In genomic region chr5:71654056-71654455, GRCm38 (mm10) we compare ENCODE assay signal across 19 mouse cellular contexts. TPM values are rescaled to one million over a fixed set of nuclear protein-coding genes. Genes with fewer than 3 reads are reported as not detected.
"Had no signal": no experiment of that assay in that cellular context is flagged by ENCODE, and none has a peak within 500 bp of the region (broad histone marks: within the 10 kb centered on the region; RNA-seq: fewer than 3 reads in every experiment).

No protein-coding gene starts in this region.

- ATAC-seq: intestine, embryonic 16.5 days; liver, embryonic 12.5 days; midbrain, embryonic 16.5 days had no signal

- H3K36me3 ChIP-seq: kidney, embryonic 15.5 days; limb, embryonic 15.5 days; liver, embryonic 12.5 days; midbrain, embryonic 12.5 days; neural tube, embryonic 13.5 days had no signal

- DNase-seq: kidney, adult 2 months; kidney, postnatal 14 days; layer of hippocampus, postnatal 36 days; lung, embryonic 14.5 days; lung, postnatal 10 days; lung, postnatal 4 days; retina, postnatal 1 day; thymus, adult 18-20 months; thymus, postnatal 14 days had no signal

- H3K9ac ChIP-seq: kidney, embryonic 15.5 days; limb, embryonic 15.5 days; liver, embryonic 12.5 days; lung, embryonic 14.5 days; midbrain, embryonic 12.5 days; neural tube, embryonic 13.5 days had no signal

- H3K4me3 ChIP-seq: kidney, embryonic 15.5 days; limb, embryonic 15.5 days; liver, embryonic 12.5 days; midbrain, embryonic 12.5 days; neural tube, embryonic 13.5 days had no signal

- H3K27ac ChIP-seq: kidney, embryonic 15.5 days; limb, embryonic 15.5 days; liver, embryonic 12.5 days; midbrain, embryonic 12.5 days; neural tube, embryonic 13.5 days; stomach, postnatal 0 days had no signal

- H3K4me2 ChIP-seq: kidney, embryonic 15.5 days; limb, embryonic 15.5 days; liver, embryonic 12.5 days; lung, embryonic 14.5 days; midbrain, embryonic 12.5 days; neural tube, embryonic 13.5 days had no signal

- H3K4me1 ChIP-seq: liver, embryonic 12.5 days had no signal

- H3K9me3 ChIP-seq: kidney, embryonic 15.5 days; limb, embryonic 15.5 days; liver, embryonic 12.5 days; midbrain, embryonic 12.5 days; neural tube, embryonic 13.5 days had no signal

RNA-seq across cellular contexts. Expression of gene Gabrb1, which starts 3.9 kb away (rescaled TPM):
- polyA plus RNA-seq: large intestine, adult 2 months; small intestine, adult 2 months had no signal

RNA-seq across cellular contexts. Expression of gene Gabra4, which starts 4.1 kb away (rescaled TPM):
- polyA plus RNA-seq: large intestine, adult 2 months; small intestine, adult 2 months had no signal
